In genomic region chr10:39316533-39316932, GRCm38 (mm10) we compare ENCODE assay signal across 22 mouse cellular contexts. TPM values are rescaled to one million over a fixed set of nuclear protein-coding genes. Genes with fewer than 3 reads are reported as not detected.
DNase-seq lines count a peak whose midpoint lies in the region; ATAC-seq and TF ChIP-seq lines count a peak whose summit lies in the region.
"Had no signal": no experiment of that assay in that cellular context is flagged by ENCODE, and none has a peak within 500 bp of the region (broad histone marks: within the 10 kb centered on the region; RNA-seq: fewer than 3 reads in every experiment).

No protein-coding gene starts in this region.

- no peak for ATAC-seq in hindbrain, embryonic 14.5 days (ENCODE audit: low FRiP score)
- no peak for ATAC-seq in heart, embryonic 13.5 days (ENCODE audit: extremely low read depth, insufficient number of reproducible peaks, low FRiP score, low TSS enrichment)
- ATAC-seq: CD4-positive, CD25-positive, alpha-beta regulatory T cell, adult 4 months; forebrain, embryonic 13.5 days had no signal

- intact Hi-C loops in gastrocnemius, adult 2 months (cut with DNase I) = no loop called here

- no peak overlapping the region for H3K4me2 ChIP-seq in hindbrain, embryonic 14.5 days (replicated peaks)
- no peak overlapping the region for H3K4me2 ChIP-seq in heart, embryonic 13.5 days
- H3K4me2 ChIP-seq: embryonic facial prominence, embryonic 13.5 days; forebrain, embryonic 13.5 days; hindbrain, embryonic 15.5 days; limb, embryonic 12.5 days; liver, embryonic 13.5 days; lung, embryonic 15.5 days had no signal

- DNase-seq in gastrocnemius, adult 2 months = peak; percentile 40
- DNase-seq in gastrocnemius, postnatal 10 days = no peak
- peak; percentile 22 for DNase-seq in hindbrain, embryonic 14.5 days (ENCODE audit: low spot score)
- no peak for DNase-seq in hindbrain, embryonic 10.5 days (ENCODE audit: low spot score)
- DNase-seq in skeletal muscle tissue, adult 2 months (ENCODE audit: low read depth, low spot score) = peak; percentile 12
- no peak for DNase-seq in ovary, postnatal 14 days (ENCODE audit: low spot score)
- DNase-seq: adrenal gland, postnatal 25 days; cerebellum, adult 9-10 months; kidney, adult 9 months; kidney, postnatal 14 days; liver, embryonic 13.5 days; lung, postnatal 36 days; midbrain, embryonic 14.5 days; retina, postnatal 1 day; right cerebral cortex, postnatal 25 days had no signal

- no peaks in the 10 kb centered on the region for H3K9me3 ChIP-seq in hindbrain, embryonic 14.5 days (ENCODE audit: control insufficient read depth, low read length)
- no peaks in the 10 kb centered on the region for H3K9me3 ChIP-seq in hindbrain, embryonic 10.5 days
- H3K9me3 ChIP-seq in heart, embryonic 13.5 days = no peaks in the 10 kb centered on the region
- H3K9me3 ChIP-seq: embryonic facial prominence, embryonic 13.5 days; forebrain, embryonic 13.5 days; hindbrain, embryonic 15.5 days; limb, embryonic 12.5 days; liver, embryonic 13.5 days; lung, embryonic 15.5 days had no signal

- H3K27me3 ChIP-seq in hindbrain, embryonic 14.5 days (ENCODE audit: control insufficient read depth, insufficient read depth, low read length) = no peaks in the 10 kb centered on the region
- no peaks in the 10 kb centered on the region for H3K27me3 ChIP-seq in hindbrain, embryonic 10.5 days (ENCODE audit: insufficient read depth, poor library complexity, severe bottlenecking)
- H3K27me3 ChIP-seq in heart, embryonic 13.5 days (replicated peaks) = no peaks in the 10 kb centered on the region
- H3K27me3 ChIP-seq: embryonic facial prominence, embryonic 13.5 days; forebrain, embryonic 13.5 days; hindbrain, embryonic 15.5 days; limb, embryonic 12.5 days; liver, embryonic 13.5 days; lung, embryonic 15.5 days had no signal

- no peak overlapping the region for H3K9ac ChIP-seq in hindbrain, embryonic 14.5 days
- H3K9ac ChIP-seq in heart, embryonic 13.5 days = no peak overlapping the region
- H3K9ac ChIP-seq: embryonic facial prominence, embryonic 13.5 days; forebrain, embryonic 13.5 days; hindbrain, embryonic 15.5 days; limb, embryonic 12.5 days; liver, embryonic 13.5 days; lung, embryonic 15.5 days had no signal

- H3K4me3 ChIP-seq in gastrocnemius, adult 2 months = no peak overlapping the region
- no peak overlapping the region for H3K4me3 ChIP-seq in hindbrain, embryonic 14.5 days (replicated peaks; ENCODE audit: low read length)
- H3K4me3 ChIP-seq in hindbrain, embryonic 10.5 days = no peak overlapping the region
- no peak overlapping the region for H3K4me3 ChIP-seq in heart, embryonic 13.5 days
- H3K4me3 ChIP-seq: embryonic facial prominence, embryonic 13.5 days; forebrain, embryonic 13.5 days; hindbrain, embryonic 15.5 days; limb, embryonic 12.5 days; liver, embryonic 13.5 days; lung, embryonic 15.5 days had no signal

- 70% methylated on average over 4 of the region's 4 CpGs for WGBS in hindbrain, embryonic 14.5 days
- WGBS in hindbrain, embryonic 10.5 days = 79% methylated on average over 4 of the region's 4 CpGs
- 40% methylated on average over 4 of the region's 4 CpGs for WGBS in heart, embryonic 13.5 days

- no peak for TF ChIP-seq CTCF in gastrocnemius, adult 2 months (IDR thresholded peaks at IDR 0.05)

- H3K4me1 ChIP-seq in hindbrain, embryonic 14.5 days (replicated peaks; ENCODE audit: control insufficient read depth, insufficient read depth, low read length) = peaks cover 5% of the 10 kb centered on the region
- H3K4me1 ChIP-seq in hindbrain, embryonic 10.5 days (replicated peaks) = peaks cover 9% of the 10 kb centered on the region
- H3K4me1 ChIP-seq in heart, embryonic 13.5 days = peaks cover 21% of the 10 kb centered on the region
- H3K4me1 ChIP-seq: liver, embryonic 13.5 days had no signal

- H3K27ac ChIP-seq in gastrocnemius, adult 2 months = no peak overlapping the region
- H3K27ac ChIP-seq in hindbrain, embryonic 14.5 days = no peak overlapping the region
- no peak overlapping the region for H3K27ac ChIP-seq in hindbrain, embryonic 10.5 days
- H3K27ac ChIP-seq in heart, embryonic 13.5 days (replicated peaks) = peak overlapping the region; percentile 3; the same call in 1 of the 2 replicates
- H3K27ac ChIP-seq: embryonic facial prominence, embryonic 13.5 days; forebrain, embryonic 13.5 days; hindbrain, embryonic 15.5 days; limb, embryonic 12.5 days; liver, embryonic 13.5 days; lung, embryonic 15.5 days had no signal

- no peaks in the 10 kb centered on the region for H3K36me3 ChIP-seq in hindbrain, embryonic 14.5 days (replicated peaks; ENCODE audit: control insufficient read depth, insufficient read depth)
- no peaks in the 10 kb centered on the region for H3K36me3 ChIP-seq in hindbrain, embryonic 10.5 days
- H3K36me3 ChIP-seq in heart, embryonic 13.5 days = no peaks in the 10 kb centered on the region
- H3K36me3 ChIP-seq: embryonic facial prominence, embryonic 13.5 days; hindbrain, embryonic 15.5 days; limb, embryonic 12.5 days; liver, embryonic 13.5 days; lung, embryonic 15.5 days had no signal

RNA-seq across cellular contexts. Expression of gene Fyn, which starts 52.1 kb away (rescaled TPM):
- 10 to 100 TPM in 1 of 2 experiments, 1 to 10 TPM in 1; 7.3 to 12.0 TPM for total RNA-seq in gastrocnemius, adult 2 months (2021)
- 10 to 100 TPM; 25.6 to 34.4 TPM for total RNA-seq in gastrocnemius, postnatal 10 days (2021)
- 105 and 112 TPM in 2 replicates for polyA plus RNA-seq in hindbrain, embryonic 14.5 days (2014; fragmentation: Nextera tagmentation; extraction: Ambion mirVana)
- 30.6 and 34.1 TPM in 2 replicates for polyA plus RNA-seq in hindbrain, embryonic 10.5 days (2016; fragmentation: Nextera tagmentation; extraction: Ambion mirVana)
- 11.2 and 13.3 TPM in 2 replicates for polyA plus RNA-seq in heart, embryonic 13.5 days (2015; fragmentation: Nextera tagmentation; extraction: Ambion mirVana)

Comparison
In these comparisons a context has a peak if more than half of its experiments do, and no peak if none do; other contexts are left out.
1. DNase-seq: peak in gastrocnemius, adult 2 months (single experiment), hindbrain, embryonic 14.5 days (single experiment) and skeletal muscle tissue, adult 2 months (single experiment); none in gastrocnemius, postnatal 10 days (single experiment), hindbrain, embryonic 10.5 days (single experiment) and ovary, postnatal 14 days (single experiment).